Mouse (Mus musculus): Measurements from ENCODE around the gene Tspan9. TPM values are rescaled to one million over a fixed set of nuclear protein-coding genes. Genes with fewer than 3 reads are reported as not detected.

Gene Tspan9
- total RNA-seq, 1 experiment from 2014 or later = 1.7 TPM

GRCm38 (mm10) chr6:127974000-127974399 lies 169.4 kb downstream of the Tspan9 start:
- no peak for ATAC-seq (ENCODE audit: extremely low read depth, insufficient number of reproducible peaks, low FRiP score, poor library complexity, severe bottlenecking)

- ATAC-seq (ENCODE audit: extremely low read depth, insufficient number of reproducible peaks, low FRiP score, poor library complexity, severe bottlenecking) = no peak
These were observed 169.8 kb downstream of the Tspan9 start for GRCm38 (mm10) chr6:127973553-127973952.

- no peak for ATAC-seq (ENCODE audit: extremely low read depth, insufficient number of reproducible peaks, low FRiP score, poor library complexity, severe bottlenecking)
These were observed 171.5 kb downstream of the Tspan9 start for GRCm38 (mm10) chr6:127971931-127972330.

DNA sequence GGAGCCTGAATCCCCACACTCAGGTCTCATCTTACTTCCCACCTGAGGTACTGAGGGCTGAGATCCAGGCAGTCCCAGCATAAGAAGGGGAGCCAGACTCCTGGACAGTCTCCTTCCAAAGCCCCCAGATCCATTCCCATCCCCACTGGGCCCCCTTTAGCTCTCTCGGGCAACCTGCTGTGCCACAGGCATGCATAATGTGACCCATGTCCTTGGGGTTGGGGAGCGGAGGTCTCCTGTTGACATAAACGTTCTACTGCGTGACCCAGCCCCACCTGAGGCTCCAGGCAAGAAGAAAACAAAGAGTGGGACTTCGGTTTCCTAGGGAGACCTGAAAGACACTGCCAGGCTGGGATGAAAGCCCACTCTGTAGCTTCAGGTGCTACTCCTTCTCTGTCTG lies 172.5 kb downstream of the Tspan9 start:
- no peak for ATAC-seq (ENCODE audit: extremely low read depth, insufficient number of reproducible peaks, low FRiP score, poor library complexity, severe bottlenecking)

- ATAC-seq (ENCODE audit: extremely low read depth, insufficient number of reproducible peaks, low FRiP score, poor library complexity, severe bottlenecking) = no peak
These were observed 173.3 kb downstream of the Tspan9 start for GRCm38 (mm10) chr6:127970120-127970519.

DNA sequence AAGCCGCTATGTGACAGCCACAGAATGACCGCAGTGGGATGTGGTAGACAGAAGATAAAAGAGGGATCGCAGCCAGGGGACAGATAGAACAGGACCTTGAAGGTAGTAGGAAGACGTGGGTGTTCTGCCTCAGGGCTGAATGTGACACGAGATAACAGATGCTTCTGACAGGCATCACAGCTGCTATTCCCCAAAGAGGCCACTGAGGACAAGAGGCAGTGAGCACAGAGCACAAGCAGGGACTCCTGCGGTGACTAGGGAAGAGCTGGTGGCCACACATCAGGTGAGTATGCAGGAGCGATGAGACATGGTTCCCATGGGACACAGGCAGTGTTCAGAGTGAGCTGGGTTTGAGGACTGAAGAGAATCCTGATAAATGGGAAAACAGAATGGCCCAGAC lies 173.7 kb downstream of the Tspan9 start:
- ATAC-seq (ENCODE audit: extremely low read depth, insufficient number of reproducible peaks, low FRiP score, poor library complexity, severe bottlenecking) = no peak

GRCm38 (mm10) chr6:127965497-127965896 lies 177.9 kb downstream of the Tspan9 start:
- no peak for ATAC-seq (ENCODE audit: extremely low read depth, insufficient number of reproducible peaks, low FRiP score, poor library complexity, severe bottlenecking)

DNA sequence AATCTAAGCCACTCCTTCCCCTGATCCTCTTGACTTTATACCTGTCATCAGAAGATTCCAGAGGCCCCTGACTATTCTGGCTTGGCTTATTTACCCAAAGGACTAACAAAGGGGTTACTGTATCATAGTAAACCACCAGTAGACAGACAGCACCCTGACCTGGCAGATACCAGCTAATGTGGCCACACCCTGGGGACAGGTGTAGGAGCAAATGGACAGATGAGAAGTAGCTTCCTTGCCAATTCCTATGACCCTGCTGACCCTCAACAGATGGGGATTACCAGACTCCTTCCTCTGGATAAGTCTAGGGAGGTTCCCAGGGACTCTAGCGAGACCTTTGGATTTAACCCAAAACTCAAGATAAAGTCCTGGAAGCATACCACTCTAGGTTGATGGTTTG lies 183.2 kb downstream of the Tspan9 start:
- ATAC-seq (ENCODE audit: extremely low read depth, insufficient number of reproducible peaks, low FRiP score, poor library complexity, severe bottlenecking) = no peak

- no peak for ATAC-seq (ENCODE audit: extremely low read depth, insufficient number of reproducible peaks, low FRiP score, poor library complexity, severe bottlenecking)
These were observed 187.2 kb downstream of the Tspan9 start for GRCm38 (mm10) chr6:127956172-127956571.

DNA sequence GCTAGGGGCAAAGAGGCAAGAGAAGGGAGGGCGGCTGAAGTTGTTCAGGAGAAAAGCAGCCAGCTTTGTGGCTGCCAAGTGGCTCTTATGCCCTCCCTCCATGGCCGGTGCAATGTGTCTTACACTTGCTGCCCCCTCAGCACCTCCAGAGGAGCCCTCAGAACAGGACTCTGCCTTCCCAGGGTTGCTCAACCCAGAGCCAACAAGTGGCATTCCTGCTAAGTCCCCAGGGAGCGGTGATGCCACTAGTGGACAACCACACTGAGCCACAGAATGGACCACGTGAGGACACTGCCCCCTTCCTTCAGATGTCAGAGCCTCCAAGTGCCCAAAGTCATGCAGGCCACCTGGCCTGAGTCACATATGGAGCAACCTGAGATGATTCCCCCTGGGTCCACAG lies 190.3 kb downstream of the Tspan9 start:
- ATAC-seq (ENCODE audit: extremely low read depth, insufficient number of reproducible peaks, low FRiP score, poor library complexity, severe bottlenecking) = no peak

- ATAC-seq (ENCODE audit: extremely low read depth, insufficient number of reproducible peaks, low FRiP score, poor library complexity, severe bottlenecking) = no peak
These were observed 193.5 kb downstream of the Tspan9 start for GRCm38 (mm10) chr6:127949885-127950284.

DNA sequence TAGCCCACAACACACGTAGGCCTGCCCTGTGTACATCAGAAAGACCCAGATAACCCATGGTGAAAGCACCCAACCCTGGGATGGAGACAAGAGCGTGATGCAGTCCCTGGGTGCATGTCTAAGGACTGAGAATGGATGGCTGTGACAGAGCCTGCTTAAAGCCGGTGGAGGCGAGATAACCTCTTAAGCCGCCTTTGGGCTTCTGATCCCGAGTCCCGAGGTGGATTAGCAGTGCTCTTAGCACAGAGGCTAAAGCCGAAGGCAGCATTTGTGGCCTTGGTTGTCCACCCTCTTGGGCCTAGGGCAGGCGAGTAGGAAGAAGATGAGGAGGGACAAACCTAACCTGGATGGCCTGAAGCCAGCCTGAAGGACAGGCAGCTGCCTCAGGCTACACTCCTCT lies 194.7 kb downstream of the Tspan9 start:
- ATAC-seq (ENCODE audit: extremely low read depth, insufficient number of reproducible peaks, low FRiP score, poor library complexity, severe bottlenecking) = no peak

DNA sequence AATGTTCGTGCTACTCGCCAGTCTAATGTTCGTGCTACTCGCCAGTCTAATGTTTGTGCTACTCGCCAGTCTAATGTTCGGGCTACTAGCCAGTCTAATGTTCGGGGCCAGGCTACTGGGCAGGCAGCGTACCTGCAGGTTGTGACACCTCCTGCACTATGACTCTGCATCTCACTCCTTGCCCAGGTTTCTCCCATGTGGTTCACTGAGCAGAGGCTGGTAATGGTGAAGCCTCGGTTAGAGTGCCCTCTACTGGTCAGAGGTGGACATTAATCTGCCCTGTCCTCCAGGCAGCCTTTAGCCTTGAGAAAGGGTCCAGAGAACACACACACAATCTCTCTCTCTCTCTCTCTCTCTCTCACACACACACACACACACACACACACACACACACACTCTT lies 197.7 kb downstream of the Tspan9 start:
- no peak; the same call in 1 of the 2 replicates for ATAC-seq (ENCODE audit: extremely low read depth, insufficient number of reproducible peaks, low FRiP score, poor library complexity, severe bottlenecking)

DNA sequence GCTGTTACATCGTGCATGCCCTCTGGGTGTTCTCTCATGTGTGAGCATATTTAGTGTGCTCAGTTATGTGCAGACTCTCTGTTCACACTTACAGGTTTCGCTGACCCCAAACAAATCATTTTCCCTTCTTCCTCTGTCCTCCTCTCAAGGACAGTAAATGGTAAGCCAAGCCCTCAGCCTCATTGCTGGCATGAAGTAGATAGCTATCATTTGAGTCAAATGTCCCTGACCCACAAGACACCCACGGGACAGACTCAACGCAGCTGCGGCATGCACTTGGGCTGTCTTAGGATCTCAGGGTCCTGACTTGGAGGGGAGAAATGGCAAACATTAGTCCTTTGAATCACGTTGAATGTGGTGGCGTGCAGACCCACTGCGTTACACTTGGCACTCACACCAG lies 201.0 kb downstream of the Tspan9 start:
- ATAC-seq (ENCODE audit: extremely low read depth, insufficient number of reproducible peaks, low FRiP score, poor library complexity, severe bottlenecking) = no peak

DNA sequence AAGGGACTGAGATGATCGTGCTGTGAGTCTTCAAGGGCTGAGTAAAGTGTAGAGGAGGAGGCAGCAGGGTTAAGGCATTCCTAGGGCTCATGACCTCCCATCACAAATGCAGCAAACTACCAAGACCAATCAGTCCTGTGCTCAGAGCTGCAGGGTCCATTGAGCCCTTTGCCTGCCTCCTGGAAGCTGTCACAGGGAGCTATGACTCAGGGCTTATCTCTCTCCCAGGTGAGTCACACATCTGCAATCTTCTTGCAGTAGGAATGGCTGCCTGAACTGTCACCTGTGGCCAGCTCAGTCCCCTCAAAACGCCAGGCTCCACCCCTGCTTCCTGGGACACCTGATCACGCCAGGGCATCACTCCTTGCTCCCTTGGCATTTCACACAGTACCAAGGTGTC lies 208.3 kb downstream of the Tspan9 start:
- no peak for ATAC-seq (ENCODE audit: extremely low read depth, insufficient number of reproducible peaks, low FRiP score, poor library complexity, severe bottlenecking)

- no peak for ATAC-seq (ENCODE audit: extremely low read depth, insufficient number of reproducible peaks, low FRiP score, poor library complexity, severe bottlenecking)
These were observed 209.6 kb downstream of the Tspan9 start for GRCm38 (mm10) chr6:127933841-127934240.

DNA sequence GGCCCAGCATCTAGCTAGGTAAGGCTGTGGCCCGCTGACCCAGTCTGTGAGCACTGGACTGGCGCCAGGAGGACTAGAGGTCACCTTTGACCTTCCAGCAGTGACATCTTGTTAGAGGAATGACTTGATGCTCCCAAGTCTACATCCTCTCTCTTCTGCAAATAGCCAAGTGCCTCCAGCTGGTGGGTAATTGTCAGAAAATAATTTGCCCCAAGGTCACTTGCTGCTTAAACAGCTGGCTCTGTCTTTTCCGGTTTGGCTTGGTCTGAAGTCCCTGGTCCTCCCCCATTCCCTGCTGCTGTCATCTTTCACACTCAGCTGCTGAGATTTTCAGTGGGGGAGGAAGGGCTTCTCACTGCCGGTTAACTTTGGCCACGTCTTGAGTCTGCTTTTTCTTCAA lies 210.7 kb downstream of the Tspan9 start:
- no peak for ATAC-seq (ENCODE audit: extremely low read depth, insufficient number of reproducible peaks, low FRiP score, poor library complexity, severe bottlenecking)

- no peak for ATAC-seq (ENCODE audit: extremely low read depth, insufficient number of reproducible peaks, low FRiP score, poor library complexity, severe bottlenecking)
These were observed 214.7 kb downstream of the Tspan9 start for GRCm38 (mm10) chr6:127928682-127929081.

- no peak for ATAC-seq (ENCODE audit: extremely low read depth, insufficient number of reproducible peaks, low FRiP score, poor library complexity, severe bottlenecking)
These were observed 217.5 kb downstream of the Tspan9 start for GRCm38 (mm10) chr6:127925915-127926314.

DNA sequence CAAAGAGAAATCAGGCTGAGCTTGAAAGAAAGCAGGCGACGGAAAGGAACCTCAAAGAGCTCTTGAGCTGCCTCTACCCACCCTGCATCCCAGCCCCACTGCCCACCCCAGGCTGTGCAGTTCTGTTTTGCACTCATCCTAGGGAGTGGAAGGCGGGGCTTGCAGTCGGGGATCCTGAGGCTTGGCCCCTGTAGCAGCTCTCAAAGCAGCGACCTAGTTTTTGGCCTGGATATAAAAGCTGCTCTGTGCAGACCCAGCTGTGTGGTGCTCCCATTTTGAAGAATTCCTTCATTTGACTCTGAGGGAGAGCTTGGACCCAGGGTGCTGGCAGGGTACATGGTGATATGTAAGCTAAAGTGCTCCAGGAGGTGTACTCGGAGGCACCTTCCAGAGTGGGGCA lies 218.6 kb downstream of the Tspan9 start:
- ATAC-seq (ENCODE audit: extremely low read depth, insufficient number of reproducible peaks, low FRiP score, poor library complexity, severe bottlenecking) = no peak

GRCm38 (mm10) chr6:127923296-127923695 lies 220.1 kb downstream of the Tspan9 start:
- no peak for ATAC-seq (ENCODE audit: extremely low read depth, insufficient number of reproducible peaks, low FRiP score, poor library complexity, severe bottlenecking)

GRCm38 (mm10) chr6:127921996-127922395 lies 221.4 kb downstream of the Tspan9 start:
- ATAC-seq (ENCODE audit: extremely low read depth, insufficient number of reproducible peaks, low FRiP score, poor library complexity, severe bottlenecking) = no peak

Measured in neutrophil, adult 5-6 weeks (primary cell).